Mouse (Mus musculus): ENCODE measurements around the gene Mllt11. TPM values are rescaled to one million over a fixed set of nuclear protein-coding genes. Genes with fewer than 3 reads are reported as not detected.

The Mllt11 gene
- polyA plus RNA-seq, 1 experiment from 2014 or later = 2.0 TPM

GRCm38 (mm10) chr3:95186100-95186499, 45.9 kb downstream of the Mllt11 start:
- WGBS (ENCODE audit: insufficient replicate concordance) = 86% methylated on average over 2 of the region's 2 CpGs
- peaks cover 68% of the 10 kb centered on the region for H3K36me3 ChIP-seq (ENCODE audit: control insufficient read depth, insufficient read depth)
- no peaks in the 10 kb centered on the region for H3K27me3 ChIP-seq (ENCODE audit: control insufficient read depth, insufficient read depth, low read depth, low read length)

GRCm38 (mm10) chr3:95184796-95185577, 47.0 kb downstream of the Mllt11 start:
- WGBS (ENCODE audit: insufficient replicate concordance) = 78% methylated on average over 9 of the region's 9 CpGs
- Histone ChIP-seq H3K36me3 (ENCODE audit: control insufficient read depth, insufficient read depth) (peaks cover 63% of the 10 kb centered on the region), H3K27ac (ENCODE audit: low read length) (no peak overlapping the region)

More at GRCm38 (mm10) chr3:95186100-95186499, 45.9 kb downstream of the Mllt11 start:
- no peak overlapping the region for H3K4me3 ChIP-seq (ENCODE audit: low read depth, low read length)
- no peak overlapping the region for H3K9ac ChIP-seq (ENCODE audit: low read depth, low read length)
- H3K4me1 ChIP-seq (ENCODE audit: control insufficient read depth, low read depth, low read length) = no peaks in the 10 kb centered on the region
- no peak overlapping the region for H3K27ac ChIP-seq (ENCODE audit: low read length)
- no peaks in the 10 kb centered on the region for H3K9me3 ChIP-seq (replicated peaks; ENCODE audit: control insufficient read depth, low read length)
- no peak overlapping the region for H3K4me2 ChIP-seq (ENCODE audit: low read depth, low read length)
- no peak for ATAC-seq (ENCODE audit: low read depth)

GRCm38 (mm10) chr3:95181841-95182240, 50.1 kb downstream of the Mllt11 start:
- 49% methylated on average over 1 of the region's 1 CpGs for WGBS (ENCODE audit: insufficient replicate concordance)
- no peaks in the 10 kb centered on the region for H3K4me1 ChIP-seq (ENCODE audit: control insufficient read depth, low read depth, low read length)
- no peak overlapping the region for H3K4me3 ChIP-seq (ENCODE audit: low read depth, low read length)
- H3K27me3 ChIP-seq (ENCODE audit: control insufficient read depth, insufficient read depth, low read depth, low read length) = no peaks in the 10 kb centered on the region
- no peak overlapping the region for H3K4me2 ChIP-seq (ENCODE audit: low read depth, low read length)
- no peak overlapping the region for H3K27ac ChIP-seq (ENCODE audit: low read length)
- no peaks in the 10 kb centered on the region for H3K9me3 ChIP-seq (replicated peaks; ENCODE audit: control insufficient read depth, low read length)
- peaks cover 35% of the 10 kb centered on the region for H3K36me3 ChIP-seq (ENCODE audit: control insufficient read depth, insufficient read depth)
- no peak for ATAC-seq (ENCODE audit: low read depth)
- H3K9ac ChIP-seq (ENCODE audit: low read depth, low read length) = no peak overlapping the region

More at GRCm38 (mm10) chr3:95184796-95185577, 47.0 kb downstream of the Mllt11 start:
- H3K9ac ChIP-seq (ENCODE audit: low read depth, low read length) = no peak overlapping the region
- no peak overlapping the region for H3K4me2 ChIP-seq (ENCODE audit: low read depth, low read length)
- no peaks in the 10 kb centered on the region for H3K9me3 ChIP-seq (replicated peaks; ENCODE audit: control insufficient read depth, low read length)
- no peaks in the 10 kb centered on the region for H3K4me1 ChIP-seq (ENCODE audit: control insufficient read depth, low read depth, low read length)
- H3K27me3 ChIP-seq (ENCODE audit: control insufficient read depth, insufficient read depth, low read depth, low read length) = no peaks in the 10 kb centered on the region
- H3K4me3 ChIP-seq (ENCODE audit: low read depth, low read length) = no peak overlapping the region
- ATAC-seq (ENCODE audit: low read depth) = no peak

GRCm38 (mm10) chr3:95179890-95180289, 52.1 kb downstream of the Mllt11 start:
- no peaks in the 10 kb centered on the region for H3K4me1 ChIP-seq (ENCODE audit: control insufficient read depth, low read depth, low read length)
- no peak overlapping the region for H3K4me2 ChIP-seq (ENCODE audit: low read depth, low read length)
- peaks cover 19% of the 10 kb centered on the region for H3K36me3 ChIP-seq (ENCODE audit: control insufficient read depth, insufficient read depth)
- H3K27ac ChIP-seq (ENCODE audit: low read length) = no peak overlapping the region
- ATAC-seq (ENCODE audit: low read depth) = no peak
- no peak overlapping the region for H3K9ac ChIP-seq (ENCODE audit: low read depth, low read length)
- H3K27me3 ChIP-seq (ENCODE audit: control insufficient read depth, insufficient read depth, low read depth, low read length) = peaks cover 3% of the 10 kb centered on the region; the same call in 1 of the 2 replicates
- no peak overlapping the region for H3K4me3 ChIP-seq (ENCODE audit: low read depth, low read length)
- 55% methylated on average over 3 of the region's 3 CpGs for WGBS (ENCODE audit: insufficient replicate concordance)
- H3K9me3 ChIP-seq (replicated peaks; ENCODE audit: control insufficient read depth, low read length) = no peaks in the 10 kb centered on the region

- peaks cover 9% of the 10 kb centered on the region for H3K36me3 ChIP-seq (ENCODE audit: control insufficient read depth, insufficient read depth)
- no peak overlapping the region for H3K4me3 ChIP-seq (ENCODE audit: low read depth, low read length)
- no peak overlapping the region for H3K4me2 ChIP-seq (ENCODE audit: low read depth, low read length)
- no peaks in the 10 kb centered on the region for H3K9me3 ChIP-seq (replicated peaks; ENCODE audit: control insufficient read depth, low read length)
- H3K27ac ChIP-seq (ENCODE audit: low read length) = no peak overlapping the region
- no peak for ATAC-seq (ENCODE audit: low read depth)
- peaks cover 2% of the 10 kb centered on the region for H3K4me1 ChIP-seq (ENCODE audit: control insufficient read depth, low read depth, low read length)
- no peak overlapping the region for H3K9ac ChIP-seq (ENCODE audit: low read depth, low read length)
- 65% methylated on average over 5 of the region's 5 CpGs for WGBS (ENCODE audit: insufficient replicate concordance)
- H3K27me3 ChIP-seq (ENCODE audit: control insufficient read depth, insufficient read depth, low read depth, low read length) = peaks cover 8% of the 10 kb centered on the region
These were observed 53.0 kb downstream of the Mllt11 start for GRCm38 (mm10) chr3:95178948-95179347.

GRCm38 (mm10) chr3:95177583-95177982, 54.4 kb downstream of the Mllt11 start:
- WGBS (ENCODE audit: insufficient replicate concordance) = 66% methylated on average over 6 of the region's 6 CpGs
- no peak overlapping the region for H3K27ac ChIP-seq (ENCODE audit: low read length)
- ATAC-seq (ENCODE audit: low read depth) = no peak

GRCm38 (mm10) chr3:95176500-95176899, 55.5 kb downstream of the Mllt11 start:
- no peak overlapping the region for H3K27ac ChIP-seq (ENCODE audit: low read length)
- peaks cover 7% of the 10 kb centered on the region for H3K4me1 ChIP-seq (ENCODE audit: control insufficient read depth, low read depth, low read length)
- H3K9ac ChIP-seq (ENCODE audit: low read depth, low read length) = no peak overlapping the region
- WGBS (ENCODE audit: insufficient replicate concordance) = 56% methylated on average over 3 of the region's 3 CpGs
- H3K27me3 ChIP-seq (ENCODE audit: control insufficient read depth, insufficient read depth, low read depth, low read length) = peaks cover 32% of the 10 kb centered on the region
- no peaks in the 10 kb centered on the region for H3K36me3 ChIP-seq (ENCODE audit: control insufficient read depth, insufficient read depth)
- H3K9me3 ChIP-seq (replicated peaks; ENCODE audit: control insufficient read depth, low read length) = no peaks in the 10 kb centered on the region
- no peak overlapping the region for H3K4me3 ChIP-seq (ENCODE audit: low read depth, low read length)
- ATAC-seq (ENCODE audit: low read depth) = no peak
- H3K4me2 ChIP-seq (ENCODE audit: low read depth, low read length) = no peak overlapping the region

More at GRCm38 (mm10) chr3:95177583-95177982, 54.4 kb downstream of the Mllt11 start:
- H3K9me3 ChIP-seq (replicated peaks; ENCODE audit: control insufficient read depth, low read length) = no peaks in the 10 kb centered on the region
- no peak overlapping the region for H3K4me2 ChIP-seq (ENCODE audit: low read depth, low read length)
- no peak overlapping the region for H3K9ac ChIP-seq (ENCODE audit: low read depth, low read length)
- H3K4me3 ChIP-seq (ENCODE audit: low read depth, low read length) = no peak overlapping the region
- peaks cover 7% of the 10 kb centered on the region for H3K4me1 ChIP-seq (ENCODE audit: control insufficient read depth, low read depth, low read length)
- H3K27me3 ChIP-seq (ENCODE audit: control insufficient read depth, insufficient read depth, low read depth, low read length) = peaks cover 22% of the 10 kb centered on the region
- peaks cover 3% of the 10 kb centered on the region; the same call in 1 of the 2 replicates for H3K36me3 ChIP-seq (ENCODE audit: control insufficient read depth, insufficient read depth)

GRCm38 (mm10) chr3:95174011-95174592, 57.9 kb downstream of the Mllt11 start:
- peak overlapping the region; percentile 35 for H3K4me3 ChIP-seq (ENCODE audit: low read depth, low read length)

More at GRCm38 (mm10) chr3:95174011-95174592, 57.9 kb downstream of the Mllt11 start:
- Histone ChIP-seq H3K4me1 (ENCODE audit: control insufficient read depth, low read depth, low read length) (peaks cover 7% of the 10 kb centered on the region), H3K4me2 (ENCODE audit: low read depth, low read length) (peak overlapping the region; percentile 60), H3K9ac (ENCODE audit: low read depth, low read length) (no peak overlapping the region; the same call in 1 of the 2 replicates), H3K27ac (ENCODE audit: low read length) (no peak overlapping the region), H3K27me3 (ENCODE audit: control insufficient read depth, insufficient read depth, low read depth, low read length) (peaks cover 52% of the 10 kb centered on the region), H3K9me3 (replicated peaks; ENCODE audit: control insufficient read depth, low read length) (no peaks in the 10 kb centered on the region), H3K36me3 (ENCODE audit: control insufficient read depth, insufficient read depth) (no peaks in the 10 kb centered on the region)
- 1% methylated on average over 16 of the region's 16 CpGs for WGBS (ENCODE audit: insufficient replicate concordance)
- ATAC-seq (ENCODE audit: low read depth) = no peak
